ENCODE assay signal across 8 mouse cellular contexts in genomic region chr16:87432033-87432814, GRCm38 (mm10). TPM values are rescaled to one million over a fixed set of nuclear protein-coding genes. Genes with fewer than 3 reads are reported as not detected.
DNase-seq lines count a peak whose midpoint lies in the region; ATAC-seq lines count a peak whose summit lies in the region.

Gene Ltn1, minus strand, starts transcription at chr16:87432612.

- peak within 1 kb of the TSS; percentile 63 for H3K27ac ChIP-seq in brown adipose tissue, adult 24 weeks (replicated peaks; ENCODE audit: low read depth, low read length)
- H3K27ac ChIP-seq in heart, embryonic 13.5 days (replicated peaks) = peak within 1 kb of the TSS; percentile 78
- H3K27ac ChIP-seq in liver, embryonic 12.5 days = peak within 1 kb of the TSS; percentile 78
- H3K27ac ChIP-seq in stomach, embryonic 15.5 days = peak within 1 kb of the TSS; percentile 65

- H3K9me3 ChIP-seq in heart, embryonic 13.5 days = no peaks in the 10 kb centered on the region
- H3K9me3 ChIP-seq in liver, embryonic 12.5 days (replicated peaks) = no peaks in the 10 kb centered on the region
- no peaks in the 10 kb centered on the region for H3K9me3 ChIP-seq in stomach, embryonic 15.5 days

- whole genome bisulfite sequencing in heart, embryonic 13.5 days = under 1% methylated on average over 56 of the region's 56 CpGs
- under 1% methylated on average over 56 of the region's 56 CpGs for WGBS in liver, embryonic 12.5 days (ENCODE audit: insufficient replicate concordance)
- WGBS in stomach, embryonic 15.5 days = under 1% methylated on average over 56 of the region's 56 CpGs

- peak within 1 kb of the TSS; percentile 94 for H3K4me3 ChIP-seq in brown adipose tissue, adult 24 weeks (ENCODE audit: insufficient read depth, low read depth, low read length)
- peak within 1 kb of the TSS; percentile 96 for H3K4me3 ChIP-seq in heart, embryonic 13.5 days
- H3K4me3 ChIP-seq in liver, embryonic 12.5 days = peak within 1 kb of the TSS; percentile 84
- H3K4me3 ChIP-seq in stomach, embryonic 15.5 days (replicated peaks) = peak within 1 kb of the TSS; percentile 95

- peak within 1 kb of the TSS; percentile 89 for H3K4me2 ChIP-seq in heart, embryonic 13.5 days
- peak within 1 kb of the TSS; percentile 80 for H3K4me2 ChIP-seq in liver, embryonic 12.5 days
- peak within 1 kb of the TSS; percentile 80 for H3K4me2 ChIP-seq in stomach, embryonic 15.5 days

- peaks cover 14% of the 10 kb centered on the region for H3K36me3 ChIP-seq in heart, embryonic 13.5 days
- H3K36me3 ChIP-seq in liver, embryonic 12.5 days = peaks cover 3% of the 10 kb centered on the region
- H3K36me3 ChIP-seq in stomach, embryonic 15.5 days = no peaks in the 10 kb centered on the region

- H3K27me3 ChIP-seq in heart, embryonic 13.5 days (replicated peaks) = no peaks in the 10 kb centered on the region
- H3K27me3 ChIP-seq in liver, embryonic 12.5 days (replicated peaks) = no peaks in the 10 kb centered on the region
- H3K27me3 ChIP-seq in stomach, embryonic 15.5 days (replicated peaks) = no peaks in the 10 kb centered on the region

- H3K9ac ChIP-seq in heart, embryonic 13.5 days = peak within 1 kb of the TSS; percentile 94
- H3K9ac ChIP-seq in liver, embryonic 12.5 days = peak within 1 kb of the TSS; percentile 83
- peak within 1 kb of the TSS; percentile 83 for H3K9ac ChIP-seq in stomach, embryonic 15.5 days

- peak; percentile 98 for DNase-seq in CD4-positive, CD25-positive, alpha-beta regulatory T cell, adult 2 months (ENCODE audit: low read depth, low spot score)
- peak; percentile 83 for DNase-seq in fat pad, adult 2 months (ENCODE audit: extremely low read depth, low read depth, low spot score)
- DNase-seq in kidney, postnatal 10 days = peak; percentile 99
- peak; percentile 98 for DNase-seq in natural killer cell, adult 2 months (ENCODE audit: low spot score in 2 of 2)

- ATAC-seq in heart, embryonic 13.5 days (ENCODE audit: extremely low read depth, insufficient number of reproducible peaks, low FRiP score, low TSS enrichment) = peak; percentile 97
- peak; percentile 99 for ATAC-seq in liver, embryonic 12.5 days
- peak; percentile 100 for ATAC-seq in stomach, embryonic 15.5 days (ENCODE audit: insufficient read depth, low FRiP score, low read depth)

- H3K4me1 ChIP-seq in brown adipose tissue, adult 24 weeks (ENCODE audit: control insufficient read depth, insufficient read depth, insufficient read length, low read length) = no peaks in the 10 kb centered on the region
- peaks cover 8% of the 10 kb centered on the region for H3K4me1 ChIP-seq in heart, embryonic 13.5 days
- H3K4me1 ChIP-seq in liver, embryonic 12.5 days = peaks cover 29% of the 10 kb centered on the region
- H3K4me1 ChIP-seq in stomach, embryonic 15.5 days = no peaks in the 10 kb centered on the region; the same call in 1 of the 2 replicates

RNA-seq across cellular contexts. Expression of gene Ltn1, which starts in this region (rescaled TPM):
- 9.3 and 9.5 TPM in 2 replicates for polyA plus RNA-seq in brown adipose tissue, adult 24 weeks (2012; ENCODE audit: insufficient read depth, insufficient read length, missing spikeins)
- polyA plus RNA-seq in heart, embryonic 13.5 days (2015; fragmentation: Nextera tagmentation; extraction: Ambion mirVana) = 16.4 and 17.5 TPM in 2 replicates
- 19.7 and 19.8 TPM in 2 replicates for polyA plus RNA-seq in liver, embryonic 12.5 days (2016; fragmentation: Nextera tagmentation; extraction: Ambion mirVana)
- 23.2 and 27.0 TPM in 2 replicates for polyA plus RNA-seq in stomach, embryonic 15.5 days (2015; fragmentation: Nextera tagmentation; extraction: Ambion mirVana)

Comparison
In these comparisons a context has a peak if more than half of its experiments do, and no peak if none do; other contexts are left out.
1. Peak in every context shown above with its lines: DNase-seq, ATAC-seq, H3K4me3 ChIP-seq and H3K27ac ChIP-seq.